Mouse (Mus musculus): ENCODE measurements at regions not wholly inside any gene's neighbourhood (a gene's known extent, or its start where the extent isn't known, plus 50 kb on each side); places are given as distances from the start of the nearest gene placed in this dataset.
A peak's percentile ranks its signal among the peaks of the same experiment; 100 is the strongest.

DNA sequence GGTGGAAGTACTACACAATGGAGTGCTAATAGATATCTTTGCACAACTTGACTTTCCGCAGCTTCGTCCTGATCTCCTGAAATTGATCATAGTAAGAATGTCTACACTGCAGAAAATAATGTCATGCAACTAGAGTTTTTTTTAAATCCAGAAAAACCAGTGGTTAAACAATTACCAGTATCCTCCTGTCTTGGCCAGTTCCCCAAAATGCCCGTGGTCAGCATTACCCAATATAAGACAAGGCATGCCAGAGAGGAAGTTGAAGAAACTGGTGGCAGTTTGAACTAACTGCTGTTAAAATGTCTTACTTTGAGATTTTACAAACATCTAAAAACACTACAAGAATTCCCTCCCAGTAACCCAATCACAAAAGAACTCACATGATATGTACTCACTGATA, 109.7 kb upstream of the Cited2 start:
- no peak overlapping the region for H3K27ac ChIP-seq (ENCODE audit: insufficient read depth, low read depth, low read length)
- peaks cover 2% of the 10 kb centered on the region; the same call in 1 of the 2 replicates for H3K4me1 ChIP-seq (ENCODE audit: control insufficient read depth, insufficient read depth, low read length)
- TF ChIP-seq POLR2A (IDR thresholded peaks at IDR 0.05; ENCODE audit: low read depth, low read length) (no peak), CTCF (conservative IDR thresholded peaks at IDR 0.05; ENCODE audit: insufficient read depth, insufficient read length, low read depth, low read length) (no peak)
- WGBS = 46% methylated on average over 3 of the region's 3 CpGs
- peak; percentile 80 for DNase-seq
- no peak overlapping the region for H3K4me3 ChIP-seq (ENCODE audit: insufficient read depth, low read depth, low read length)
- no peaks in the 10 kb centered on the region for H3K27me3 ChIP-seq (replicated peaks; ENCODE audit: control insufficient read depth, insufficient read depth, low read length)
- no peaks in the 10 kb centered on the region for H3K36me3 ChIP-seq (ENCODE audit: control insufficient read depth, insufficient read depth, low read length)

- TF ChIP-seq POLR2A (IDR thresholded peaks at IDR 0.05; ENCODE audit: low read depth, low read length) (no peak), CTCF (conservative IDR thresholded peaks at IDR 0.05; ENCODE audit: insufficient read depth, insufficient read length, low read depth, low read length) (no peak)
- H3K4me1 ChIP-seq (ENCODE audit: control insufficient read depth, insufficient read depth, low read length) = peaks cover 2% of the 10 kb centered on the region; the same call in 1 of the 2 replicates
- H3K36me3 ChIP-seq (ENCODE audit: control insufficient read depth, insufficient read depth, low read length) = no peaks in the 10 kb centered on the region
- 73% methylated on average over 1 of the region's 1 CpGs for WGBS
- no peak overlapping the region for H3K4me3 ChIP-seq (ENCODE audit: insufficient read depth, low read depth, low read length)
- H3K27ac ChIP-seq (ENCODE audit: insufficient read depth, low read depth, low read length) = no peak overlapping the region
- DNase-seq = no peak
- H3K27me3 ChIP-seq (replicated peaks; ENCODE audit: control insufficient read depth, insufficient read depth, low read length) = no peaks in the 10 kb centered on the region
Measured at GRCm38 (mm10) chr10:17618024-17618423, 105.0 kb upstream of the Cited2 start.

GRCm38 (mm10) chr10:17619617-17620016, 103.4 kb upstream of the Cited2 start:
- no peak for TF ChIP-seq CTCF (conservative IDR thresholded peaks at IDR 0.05; ENCODE audit: insufficient read depth, insufficient read length, low read depth, low read length)
- no peak for TF ChIP-seq POLR2A (IDR thresholded peaks at IDR 0.05; ENCODE audit: low read depth, low read length)
- H3K27me3 ChIP-seq (replicated peaks; ENCODE audit: control insufficient read depth, insufficient read depth, low read length) = no peaks in the 10 kb centered on the region
- H3K36me3 ChIP-seq (ENCODE audit: control insufficient read depth, insufficient read depth, low read length) = no peaks in the 10 kb centered on the region
- H3K4me1 ChIP-seq (ENCODE audit: control insufficient read depth, insufficient read depth, low read length) = no peaks in the 10 kb centered on the region
- peak; percentile 24 for DNase-seq
- no peak overlapping the region for H3K27ac ChIP-seq (ENCODE audit: insufficient read depth, low read depth, low read length)
- H3K4me3 ChIP-seq (ENCODE audit: insufficient read depth, low read depth, low read length) = no peak overlapping the region
- 23% methylated on average over 3 of the region's 3 CpGs for WGBS

- TF ChIP-seq POLR2A (IDR thresholded peaks at IDR 0.05; ENCODE audit: low read depth, low read length) = no peak
- no peak for TF ChIP-seq CTCF (conservative IDR thresholded peaks at IDR 0.05; ENCODE audit: insufficient read depth, insufficient read length, low read depth, low read length)
- Histone ChIP-seq H3K27ac (ENCODE audit: insufficient read depth, low read depth, low read length) (no peak overlapping the region), H3K36me3 (ENCODE audit: control insufficient read depth, insufficient read depth, low read length) (no peaks in the 10 kb centered on the region), H3K4me3 (ENCODE audit: insufficient read depth, low read depth, low read length) (no peak overlapping the region), H3K27me3 (replicated peaks; ENCODE audit: control insufficient read depth, insufficient read depth, low read length) (no peaks in the 10 kb centered on the region), H3K4me1 (ENCODE audit: control insufficient read depth, insufficient read depth, low read length) (no peaks in the 10 kb centered on the region)
- WGBS = 78% methylated on average over 5 of the region's 5 CpGs
- DNase-seq = no peak
Measured at GRCm38 (mm10) chr10:17621703-17622385, 101.2 kb upstream of the Cited2 start.

- 81% methylated on average over 1 of the region's 1 CpGs for WGBS
- no peak for TF ChIP-seq CTCF (conservative IDR thresholded peaks at IDR 0.05; ENCODE audit: insufficient read depth, insufficient read length, low read depth, low read length)
- no peaks in the 10 kb centered on the region for H3K27me3 ChIP-seq (replicated peaks; ENCODE audit: control insufficient read depth, insufficient read depth, low read length)
Measured at GRCm38 (mm10) chr10:17622802-17623201, 100.2 kb upstream of the Cited2 start.

GRCm38 (mm10) chr10:17629709-17630108, 93.3 kb upstream of the Cited2 start:
- DNase-seq = no peak
- no peak overlapping the region for H3K4me3 ChIP-seq (ENCODE audit: insufficient read depth, low read depth, low read length)
- H3K27ac ChIP-seq (ENCODE audit: insufficient read depth, low read depth, low read length) = no peak overlapping the region; the same call in 1 of the 2 replicates
- H3K27me3 ChIP-seq (replicated peaks; ENCODE audit: control insufficient read depth, insufficient read depth, low read length) = no peaks in the 10 kb centered on the region
- TF ChIP-seq CTCF (conservative IDR thresholded peaks at IDR 0.05; ENCODE audit: insufficient read depth, insufficient read length, low read depth, low read length) (no peak), POLR2A (IDR thresholded peaks at IDR 0.05; ENCODE audit: low read depth, low read length) (no peak)
- no peaks in the 10 kb centered on the region for H3K36me3 ChIP-seq (ENCODE audit: control insufficient read depth, insufficient read depth, low read length)
- H3K4me1 ChIP-seq (ENCODE audit: control insufficient read depth, insufficient read depth, low read length) = no peaks in the 10 kb centered on the region
- 57% methylated on average over 3 of the region's 3 CpGs for WGBS

More at GRCm38 (mm10) chr10:17622802-17623201, 100.2 kb upstream of the Cited2 start:
- no peaks in the 10 kb centered on the region for H3K36me3 ChIP-seq (ENCODE audit: control insufficient read depth, insufficient read depth, low read length)
- H3K27ac ChIP-seq (ENCODE audit: insufficient read depth, low read depth, low read length) = no peak overlapping the region
- no peak for DNase-seq
- H3K4me1 ChIP-seq (ENCODE audit: control insufficient read depth, insufficient read depth, low read length) = no peaks in the 10 kb centered on the region
- H3K4me3 ChIP-seq (ENCODE audit: insufficient read depth, low read depth, low read length) = no peak overlapping the region

DNA sequence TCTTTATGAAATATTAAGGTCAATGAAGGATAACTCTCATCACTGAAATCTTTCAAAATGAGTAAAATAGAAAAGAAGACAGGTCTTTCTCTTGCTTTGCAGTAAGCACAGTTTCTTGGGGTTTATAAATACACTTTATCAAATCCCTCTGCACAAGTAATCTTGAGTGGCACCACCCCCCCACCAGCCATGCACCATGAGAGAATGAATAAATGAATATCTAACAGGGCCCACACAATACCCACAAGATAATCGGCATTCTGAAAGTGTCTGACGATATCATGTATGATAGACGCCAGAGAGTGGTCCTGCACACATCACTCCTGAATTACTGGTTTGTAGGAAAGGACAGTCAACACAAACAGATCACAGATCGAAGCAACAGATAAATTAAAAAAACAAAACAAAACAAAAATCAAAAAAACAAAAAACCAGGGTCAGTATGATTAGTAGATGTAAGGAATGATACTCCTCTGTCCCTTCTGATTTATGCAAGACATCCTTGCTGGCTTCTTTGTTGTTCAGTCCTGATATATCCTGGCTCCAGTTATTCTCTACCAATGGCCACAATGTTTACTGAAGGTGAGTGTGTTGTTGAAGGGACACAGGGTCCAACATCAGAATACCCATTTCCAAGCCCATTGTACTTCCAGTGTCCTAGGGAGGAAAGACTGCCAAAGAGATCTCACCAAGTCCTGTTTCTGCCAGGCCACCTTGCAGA, 92.0 kb upstream of the Cited2 start:
- H3K36me3 ChIP-seq (ENCODE audit: control insufficient read depth, insufficient read depth, low read length) = no peaks in the 10 kb centered on the region

More for the DNA sequence above, 92.0 kb upstream of the Cited2 start:
- 99% methylated on average over 4 of the region's 4 CpGs for whole genome bisulfite sequencing
- Histone ChIP-seq H3K27ac (ENCODE audit: insufficient read depth, low read depth, low read length) (no peak overlapping the region), H3K4me3 (ENCODE audit: insufficient read depth, low read depth, low read length) (no peak overlapping the region), H3K27me3 (replicated peaks; ENCODE audit: control insufficient read depth, insufficient read depth, low read length) (no peaks in the 10 kb centered on the region), H3K4me1 (ENCODE audit: control insufficient read depth, insufficient read depth, low read length) (no peaks in the 10 kb centered on the region)
- TF ChIP-seq POLR2A (IDR thresholded peaks at IDR 0.05; ENCODE audit: low read depth, low read length) (no peak), CTCF (conservative IDR thresholded peaks at IDR 0.05; ENCODE audit: insufficient read depth, insufficient read length, low read depth, low read length) (no peak)
- no peak for DNase-seq

Measured in kidney, adult 2 months (tissue).